ENCODE assay signal across 9 mouse cellular contexts in the genomic region with DNA sequence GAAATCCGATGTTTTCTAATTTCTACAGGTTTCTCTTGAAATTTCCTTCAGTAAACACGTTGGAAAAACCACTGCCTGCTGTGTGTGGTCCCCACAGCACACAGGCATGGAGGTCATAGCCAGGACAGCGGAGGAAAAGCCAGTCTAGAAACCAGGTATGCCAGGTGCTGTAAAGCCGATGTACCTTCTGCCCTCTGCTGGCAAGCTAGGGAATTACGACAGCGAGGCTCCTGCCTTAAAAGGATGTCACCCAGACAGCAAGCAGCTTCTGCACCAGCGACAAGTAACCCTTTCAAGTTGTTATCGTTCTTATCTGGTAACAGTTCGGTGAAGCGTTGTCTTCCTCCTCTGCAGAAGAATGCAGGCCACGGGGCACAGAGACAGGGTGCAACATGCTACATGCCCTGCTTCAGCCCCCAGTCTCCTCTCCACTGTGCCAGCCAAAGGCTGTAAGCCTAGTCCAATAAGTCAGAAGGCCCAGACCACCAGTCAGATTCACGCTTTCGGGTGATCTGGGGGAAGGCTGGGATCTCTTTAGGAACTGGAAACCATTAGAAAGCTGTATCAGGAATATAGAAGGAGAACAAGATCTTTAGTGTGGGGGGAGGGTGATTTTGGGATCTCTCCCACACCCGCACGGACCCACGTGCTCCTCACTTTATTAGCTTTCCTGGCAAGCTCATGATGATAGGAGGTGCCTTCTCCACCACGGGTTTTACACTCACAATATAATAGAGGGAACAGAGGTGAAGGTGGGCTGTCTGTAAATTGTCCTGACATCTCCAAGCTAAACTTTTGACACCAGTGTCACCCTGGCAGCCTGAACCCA.
DNase-seq lines count a peak whose midpoint lies in the region; ATAC-seq lines count a peak whose summit lies in the region.
"Had no signal": no experiment of that assay in that cellular context is flagged by ENCODE, and none has a peak within 500 bp of the region (broad histone marks: within the 10 kb centered on the region; RNA-seq: fewer than 3 reads in every experiment).

No protein-coding gene starts in this region.

- H3K9ac ChIP-seq in liver, embryonic 12.5 days: no peak overlapping the region
- H3K9ac ChIP-seq: hindbrain, embryonic 15.5 days had no signal

- H3K4me3 ChIP-seq in liver, embryonic 12.5 days: no peak overlapping the region
- H3K4me3 ChIP-seq: hindbrain, embryonic 15.5 days had no signal

- H3K36me3 ChIP-seq in liver, embryonic 12.5 days: no peaks in the 10 kb centered on the region
- H3K36me3 ChIP-seq: hindbrain, embryonic 15.5 days had no signal

- no peak overlapping the region for H3K27ac ChIP-seq in liver, embryonic 12.5 days
- H3K27ac ChIP-seq: hindbrain, embryonic 15.5 days had no signal

- H3K9me3 ChIP-seq in liver, embryonic 12.5 days (replicated peaks): no peaks in the 10 kb centered on the region
- H3K9me3 ChIP-seq: hindbrain, embryonic 15.5 days had no signal

- peaks cover 36% of the 10 kb centered on the region; the same call in 1 of the 2 replicates for H3K27me3 ChIP-seq in liver, embryonic 12.5 days (replicated peaks)
- H3K27me3 ChIP-seq: hindbrain, embryonic 15.5 days had no signal

- WGBS in liver, embryonic 12.5 days (ENCODE audit: insufficient replicate concordance): 23% methylated on average over 17 of the region's 17 CpGs

- DNase-seq in A20 (ENCODE audit: low read depth, low spot score): peak; percentile 48
- peak; percentile 40 for DNase-seq in T-cell, adult 2 months (ENCODE audit: low spot score)
- peak; percentile 16 to 78 for DNase-seq in heart, adult 18-20 months
- DNase-seq in kidney, postnatal 25 days: peak; percentile 72 to 83
- DNase-seq in ovary, postnatal 36 days (ENCODE audit: low spot score): peak; percentile 62
- peak; percentile 82 for DNase-seq in thymus, postnatal 25 days

- no peak overlapping the region for H3K4me2 ChIP-seq in liver, embryonic 12.5 days
- H3K4me2 ChIP-seq: hindbrain, embryonic 15.5 days had no signal

- peak; percentile 83 for ATAC-seq in common myeloid progenitor, adult 5-6 weeks (replicated peaks; ENCODE audit: low read depth, poor library complexity, severe bottlenecking)
- ATAC-seq in liver, embryonic 12.5 days: 0 out of 2 replicates have a peak, but pooled peaks have one; percentile 37

- H3K4me1 ChIP-seq in liver, embryonic 12.5 days: no peaks in the 10 kb centered on the region
- H3K4me1 ChIP-seq: hindbrain, embryonic 15.5 days had no signal
